Mouse (Mus musculus) heart, adult 8-10 months (tissue): ENCODE results near the gene Gm10563. TPM values are rescaled to one million over a fixed set of nuclear protein-coding genes. Genes with fewer than 3 reads are reported as not detected.
A peak's percentile ranks its signal among the peaks of the same experiment; 100 is the strongest.

Source experiments
- DNase-seq: peaks from one replicate; pipeline ENCODE4 v3.0.0; 2022; ENCODE audit warnings: low spot score
- total RNA-seq, 4 experiments: library from RNA; stranded (reverse); gene quantifications; 2 replicates each; pipeline ENCODE4 v1.2.4; 2022

The Gm10563 gene
- total RNA-seq, 4 experiments from 2014 or later = not detected

DNA sequence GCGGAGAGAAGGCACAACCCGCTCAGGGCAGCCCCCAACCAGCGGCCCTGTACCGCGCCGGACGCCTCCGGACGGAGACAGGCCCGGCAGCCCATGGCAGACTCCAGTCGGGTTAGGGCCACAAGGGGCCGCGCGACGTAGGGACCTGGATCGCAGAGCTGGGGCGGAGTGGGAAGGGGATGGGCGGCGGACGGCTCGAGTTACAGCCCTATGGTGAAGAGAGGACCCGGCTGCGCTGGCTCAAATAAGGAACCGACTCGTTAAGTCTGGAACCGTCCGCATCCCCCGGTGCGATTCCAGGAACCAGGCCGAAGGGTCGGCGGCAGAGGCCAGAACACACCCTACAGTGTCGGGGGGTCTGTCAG is 7.9 kb upstream of the Gm10563 start, which contains the start of gene Mmp23:
Gene Mmp23, minus strand, starts transcription at position 299 of the 365 bp plus-strand sequence.
- peak; percentile 36 for DNase-seq

DNA sequence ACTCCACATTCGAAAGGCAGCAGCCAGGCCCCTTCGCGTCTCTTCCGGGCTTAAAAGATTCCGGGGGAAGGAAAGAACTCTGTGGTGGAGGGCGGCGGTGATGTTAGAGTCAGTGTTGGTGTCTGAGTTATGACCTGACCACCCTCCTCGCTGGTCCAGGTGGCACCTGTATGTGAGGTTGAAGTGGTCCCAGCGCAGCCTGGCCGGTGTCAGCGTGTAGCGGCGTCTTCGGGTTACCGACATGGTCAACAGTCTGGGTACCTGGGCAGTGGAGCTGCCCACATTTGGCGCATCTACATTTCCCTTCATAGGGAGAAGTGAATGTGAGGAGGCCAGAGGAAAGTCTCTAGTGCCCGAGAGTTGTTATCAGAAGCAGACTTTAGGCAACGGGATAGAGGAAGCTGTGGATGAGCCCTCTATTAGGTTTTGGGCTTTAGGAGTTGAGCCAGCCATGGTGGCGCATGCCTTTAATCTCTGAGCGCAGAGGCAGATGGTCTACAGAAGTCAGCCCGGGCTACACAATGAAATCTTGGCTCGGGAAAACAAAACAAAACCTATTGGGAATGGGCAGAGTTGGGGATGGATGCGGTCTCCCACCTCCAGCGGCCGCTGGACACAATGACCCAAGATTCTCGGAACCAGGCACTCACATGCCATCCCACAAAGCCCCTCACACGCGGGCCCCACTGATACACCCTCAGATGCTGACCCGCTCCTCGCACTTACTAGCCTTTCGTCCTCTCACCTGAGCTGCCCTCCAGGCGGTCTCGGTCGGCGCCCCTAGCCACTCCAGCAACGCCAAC is 7.3 kb upstream of the Gm10563 start:
- no peak for DNase-seq

DNA sequence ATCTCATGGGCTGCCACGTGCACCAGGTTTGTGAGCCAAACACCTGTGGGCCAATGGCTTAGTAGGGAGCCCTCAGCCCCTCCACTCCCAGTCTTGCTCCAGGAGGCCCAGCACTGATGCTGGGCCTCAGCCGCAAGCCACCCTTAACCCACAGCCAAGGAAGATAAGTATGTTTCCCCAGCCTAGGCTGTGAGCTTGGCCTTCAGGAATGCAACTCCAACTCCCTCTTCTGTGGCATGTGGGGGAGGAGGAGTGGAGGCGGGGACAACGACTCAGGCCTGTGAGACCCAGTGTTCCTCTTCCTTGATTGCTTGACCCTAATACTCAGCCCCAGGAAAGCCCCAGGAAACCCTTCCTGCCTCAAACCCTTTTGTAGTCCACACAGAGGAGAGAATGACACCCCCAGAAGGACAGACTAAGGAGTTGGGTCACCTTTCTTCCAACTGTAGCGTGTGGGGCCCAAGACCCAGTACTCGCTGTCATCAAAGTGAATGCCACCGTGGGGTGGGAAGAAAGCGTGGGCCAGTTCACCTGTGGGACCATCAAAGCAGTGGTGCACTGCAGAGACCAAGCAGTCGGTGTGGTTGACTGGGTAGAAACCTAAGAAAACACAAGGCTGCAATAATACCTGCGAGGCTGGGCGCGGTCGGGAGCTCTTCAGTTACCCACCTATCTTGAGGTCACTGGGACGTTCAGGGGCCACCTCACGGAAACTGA is 6.5 kb upstream of the Gm10563 start:
- peak; percentile 31 for DNase-seq

DNA sequence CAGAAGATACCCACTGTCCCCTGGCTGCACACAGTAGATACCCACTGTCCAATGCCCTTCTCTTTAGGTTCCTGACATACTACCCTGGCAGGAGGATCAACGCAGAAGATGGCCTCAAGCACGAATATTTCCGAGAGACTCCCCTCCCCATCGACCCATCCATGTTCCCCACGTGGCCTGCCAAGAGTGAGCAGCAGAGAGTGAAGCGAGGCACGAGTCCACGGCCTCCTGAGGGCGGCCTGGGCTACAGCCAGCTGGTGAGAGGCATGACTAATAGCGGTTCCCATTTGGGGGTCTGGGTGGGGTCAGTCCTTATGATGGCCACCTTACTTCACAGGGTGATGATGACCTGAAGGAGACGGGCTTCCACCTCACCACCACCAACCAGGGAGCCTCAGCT is 4.1 kb upstream of the Gm10563 start:
- DNase-seq = no peak

DNA sequence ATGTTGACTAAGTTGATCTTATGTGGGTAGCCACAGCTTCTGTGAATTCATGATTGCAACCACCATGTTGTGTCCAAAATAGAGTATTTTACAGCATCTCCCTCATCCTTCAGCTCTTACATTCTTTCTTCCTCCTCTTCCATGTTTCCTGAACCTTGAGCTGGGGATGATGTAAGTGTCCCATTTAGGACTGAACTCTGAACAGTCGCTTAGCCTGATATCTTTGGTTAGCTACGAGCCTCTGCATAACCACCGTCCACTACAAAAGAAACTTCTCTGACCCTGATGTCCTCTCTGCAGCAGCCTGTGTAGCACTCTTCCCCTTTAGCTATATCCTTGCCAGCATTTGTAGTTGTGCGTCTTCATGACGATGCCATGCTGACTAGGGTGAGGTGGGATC is 513 bp upstream of the Gm10563 start:
- no peak for DNase-seq

DNA sequence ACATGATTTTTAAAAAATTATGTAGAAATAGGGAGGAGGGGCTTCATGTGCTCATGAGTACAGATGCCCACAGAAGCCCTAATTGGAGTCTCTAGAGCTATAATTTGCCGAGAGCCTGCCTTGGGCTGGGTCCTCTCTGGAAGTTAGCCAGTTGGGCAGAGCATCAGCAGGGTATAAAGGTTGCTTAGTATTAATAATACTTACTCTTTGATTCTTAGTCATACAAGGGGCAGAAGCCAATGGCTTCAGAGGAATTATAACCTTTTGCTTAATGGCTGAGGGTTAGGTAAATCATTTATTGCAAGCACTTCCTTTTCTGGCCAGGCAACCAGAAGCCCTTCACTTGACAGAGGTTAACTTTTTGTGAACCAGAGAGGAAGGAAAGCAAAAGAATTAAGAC is 1.7 kb downstream of the Gm10563 start:
- DNase-seq = no peak

DNA sequence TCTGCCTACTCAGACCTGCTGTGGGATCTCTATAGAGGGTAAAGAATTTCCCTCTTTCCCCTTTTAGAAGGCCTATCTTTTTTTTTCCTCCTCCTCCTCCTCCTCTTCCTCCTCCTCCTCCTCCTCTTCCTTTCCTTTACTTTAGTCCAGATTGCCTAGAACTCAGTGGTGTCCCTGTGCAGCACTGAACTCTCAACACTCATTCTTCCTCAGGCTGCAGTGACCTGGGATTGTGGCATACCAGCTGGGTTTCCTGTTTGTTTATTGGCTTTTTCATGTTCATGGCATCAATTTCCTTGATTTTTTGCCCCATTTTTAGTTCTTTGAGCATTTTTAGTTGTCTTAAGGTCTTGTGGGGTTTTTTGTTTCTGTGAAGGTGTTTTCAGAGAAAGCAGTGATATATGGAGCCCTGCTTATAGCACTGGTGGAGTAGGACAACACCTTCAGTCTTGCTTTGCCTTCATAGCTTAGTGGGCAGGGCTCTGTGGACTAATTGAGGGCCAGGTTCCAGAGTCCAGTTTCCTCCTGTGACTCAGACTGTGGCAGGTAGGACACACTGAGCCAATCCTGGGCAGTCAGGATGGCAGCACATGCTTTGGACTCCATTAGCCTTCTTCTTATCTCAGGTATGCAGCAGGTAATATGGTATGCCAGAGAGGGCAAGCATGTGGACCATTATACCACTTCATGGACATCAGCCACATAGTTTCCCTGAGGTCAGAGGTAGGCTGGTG is 9.3 kb downstream of the Gm10563 start:
- no peak for DNase-seq

DNA sequence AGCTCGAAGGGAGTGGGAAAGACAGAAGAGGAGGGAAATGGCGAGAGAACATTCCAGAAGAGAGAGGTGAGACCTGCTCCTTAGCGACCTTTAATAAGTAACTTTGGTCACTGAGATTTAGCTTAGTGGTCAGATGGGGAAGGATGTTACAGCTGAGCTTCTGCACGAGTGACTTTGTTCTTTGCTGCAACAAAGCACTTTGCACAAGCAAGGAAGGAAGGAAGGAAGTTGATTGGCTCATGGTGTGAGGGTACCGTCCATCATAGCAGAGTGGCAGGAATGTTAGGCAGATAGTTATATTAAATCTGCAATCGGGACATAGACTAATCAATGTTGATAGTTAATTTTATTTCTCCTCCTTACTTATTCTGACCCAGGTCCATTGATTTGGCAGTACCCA is 14.9 kb downstream of the Gm10563 start:
- DNase-seq = no peak

DNA sequence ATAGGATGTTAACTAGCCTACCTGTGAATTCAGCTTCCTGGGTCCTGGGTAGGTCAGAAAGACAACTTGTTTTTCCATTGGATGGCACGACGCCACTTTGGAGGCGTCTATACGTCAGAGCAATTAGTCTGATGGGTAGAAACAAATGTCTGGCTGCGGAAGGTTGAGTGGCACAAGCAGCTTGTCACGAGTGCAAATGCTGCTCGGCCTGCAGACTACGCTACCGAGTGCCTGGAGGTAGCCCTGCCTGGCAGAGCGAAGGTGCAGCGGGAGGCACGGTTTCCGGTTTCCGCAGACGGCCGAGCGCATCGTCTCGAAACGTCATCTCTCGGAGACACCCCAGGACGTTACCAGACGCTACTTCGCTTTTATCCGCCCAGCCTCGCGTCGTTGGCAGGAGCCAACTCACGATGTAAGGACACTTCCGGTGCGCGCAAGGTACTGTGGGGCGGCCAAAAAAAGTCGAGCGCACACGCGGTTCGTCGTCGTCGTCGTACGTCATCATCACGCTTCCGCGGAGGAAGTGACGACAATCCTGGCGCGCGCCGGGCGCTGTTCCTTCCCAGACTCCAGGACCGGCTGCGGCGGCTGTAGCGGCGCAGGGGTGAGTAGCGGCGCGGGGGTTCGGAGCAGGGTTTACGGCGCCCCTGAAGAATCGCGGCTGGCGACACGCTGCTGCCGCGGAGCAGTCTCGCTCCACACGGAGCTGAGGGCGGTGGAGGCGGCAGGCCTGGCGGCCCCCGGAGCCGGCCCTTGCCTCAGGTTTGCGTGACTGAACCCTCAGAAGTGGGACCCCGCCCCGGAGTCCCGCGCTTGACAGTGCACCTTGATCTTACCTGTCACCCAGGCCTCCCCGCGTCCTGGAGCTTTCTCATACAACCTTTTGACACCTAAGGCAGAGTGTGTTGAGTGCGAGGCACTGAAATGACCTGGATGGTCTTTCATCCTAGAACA is 20.6 kb downstream of the Gm10563 start, which contains the start of gene Cdk11b:
Gene Cdk11b, plus strand, starts transcription at position 517 of the 954 bp plus-strand sequence.
- peak; percentile 94 for DNase-seq

DNA sequence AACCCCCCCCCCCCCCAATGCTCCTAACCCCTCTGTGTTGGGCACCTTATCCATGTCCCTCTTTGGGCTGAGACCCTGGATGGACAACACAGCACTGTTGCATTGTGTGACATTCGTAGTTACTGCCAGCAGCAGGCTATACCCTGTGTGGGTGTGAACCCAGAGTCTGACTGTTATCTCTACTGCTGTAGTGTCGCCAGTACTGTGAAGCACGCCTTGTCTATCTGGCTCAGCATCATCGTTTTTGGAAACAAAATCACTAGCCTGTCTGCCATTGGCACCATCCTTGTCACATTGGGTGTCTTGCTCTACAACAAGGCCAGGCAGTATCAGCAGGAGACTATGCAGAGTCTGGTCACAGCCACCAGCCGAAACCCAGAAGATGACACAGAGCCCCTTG is 26.9 kb downstream of the Gm10563 start:
- DNase-seq = no peak

DNA sequence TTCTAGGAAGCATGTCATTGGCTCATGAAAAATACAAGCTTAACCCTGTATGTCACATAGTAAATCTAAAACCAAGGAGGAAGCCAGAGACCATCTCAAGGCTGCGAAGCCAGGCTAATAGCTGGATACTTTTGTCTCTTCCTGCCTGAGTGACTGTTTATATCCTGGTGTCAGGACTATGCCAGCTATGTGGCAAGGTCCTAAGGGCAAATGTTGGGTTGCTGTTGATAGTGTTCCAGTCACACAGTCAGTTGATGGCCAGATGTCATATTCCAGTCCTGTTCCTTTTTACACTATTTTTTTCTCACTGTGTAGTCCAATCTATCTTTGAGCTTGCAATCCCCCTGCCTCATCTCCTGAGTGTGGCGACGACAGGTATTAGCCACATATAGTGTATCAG is 31.9 kb downstream of the Gm10563 start:
- no peak for DNase-seq

DNA sequence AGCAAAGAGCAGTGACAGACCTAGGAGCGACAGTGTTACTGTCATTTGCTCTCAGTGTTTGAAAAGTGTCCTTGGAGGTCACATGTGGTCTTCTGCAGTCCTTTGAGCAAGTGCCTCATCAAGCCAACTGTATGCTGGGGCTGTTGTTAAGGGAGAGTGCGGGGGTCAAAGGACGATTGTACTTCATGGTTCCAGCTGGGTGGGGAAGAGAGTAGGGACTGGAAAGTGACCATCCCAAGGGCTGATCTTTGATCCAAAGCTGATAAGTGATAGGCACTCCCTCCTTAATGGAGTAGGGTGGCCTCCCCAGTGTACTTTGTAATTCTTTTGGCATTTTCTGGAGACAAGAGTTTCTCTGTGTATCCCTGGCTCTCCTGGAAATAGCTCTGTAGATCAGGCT is 33.3 kb downstream of the Gm10563 start:
- DNase-seq = no peak

DNA sequence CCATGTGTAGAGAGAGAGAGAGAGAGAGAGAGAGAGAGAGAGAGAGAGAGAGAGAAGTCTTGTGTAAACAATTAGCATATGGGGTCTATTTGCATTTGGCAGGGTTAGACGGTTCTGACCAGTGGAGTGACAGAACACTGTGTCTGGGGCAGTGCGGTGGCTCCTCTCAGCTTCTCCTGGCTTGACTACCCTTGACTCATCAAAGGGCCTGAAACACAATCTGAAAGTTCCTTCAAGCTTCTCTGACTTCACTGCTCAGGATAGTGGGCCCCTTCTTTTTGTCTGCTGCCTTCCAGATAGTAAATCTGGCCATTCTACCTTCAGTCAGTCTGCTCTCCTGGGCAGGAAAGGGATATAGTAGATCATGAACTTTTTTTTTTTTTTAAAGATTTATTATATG is 38.4 kb downstream of the Gm10563 start:
- DNase-seq = no peak

DNA sequence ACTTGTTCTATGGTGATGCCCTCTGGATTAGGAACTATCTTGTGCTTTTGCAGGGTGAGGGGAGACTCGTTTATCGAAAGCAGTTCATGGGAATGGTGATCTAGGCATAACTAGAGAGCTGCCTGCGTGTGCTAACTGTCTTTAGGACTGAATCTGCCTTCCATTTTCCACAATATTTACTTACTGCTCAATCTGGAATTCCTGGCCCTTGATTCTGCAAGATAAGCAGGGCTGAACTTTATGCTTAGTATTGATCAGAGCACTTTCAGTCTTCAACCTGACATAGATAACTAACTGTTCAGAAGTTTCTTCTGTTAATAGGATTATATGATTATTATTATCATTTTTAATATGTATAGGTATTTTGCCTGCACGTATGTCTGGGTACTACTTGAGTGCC is 40.1 kb downstream of the Gm10563 start:
- no peak for DNase-seq

DNA sequence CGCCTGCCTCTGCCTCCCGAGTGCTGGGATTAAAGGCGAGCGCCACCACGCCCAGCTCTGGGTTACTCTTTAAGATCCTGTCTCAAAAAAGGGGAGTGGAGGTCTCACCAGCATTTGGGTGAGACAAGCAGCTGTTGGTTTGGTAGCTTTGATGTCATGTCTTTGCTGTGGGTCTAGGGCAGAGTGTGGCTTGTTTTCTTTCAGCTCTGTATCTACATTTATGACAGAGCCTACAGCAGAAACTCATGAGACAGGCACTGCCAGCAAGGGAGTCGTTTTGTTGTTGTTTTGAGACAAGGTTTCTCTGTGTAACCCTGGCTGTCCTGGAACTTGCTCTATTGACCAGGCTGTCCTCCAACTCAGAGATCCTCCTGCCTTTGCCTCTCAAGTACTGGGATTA is 41.4 kb downstream of the Gm10563 start:
- DNase-seq = no peak

DNA sequence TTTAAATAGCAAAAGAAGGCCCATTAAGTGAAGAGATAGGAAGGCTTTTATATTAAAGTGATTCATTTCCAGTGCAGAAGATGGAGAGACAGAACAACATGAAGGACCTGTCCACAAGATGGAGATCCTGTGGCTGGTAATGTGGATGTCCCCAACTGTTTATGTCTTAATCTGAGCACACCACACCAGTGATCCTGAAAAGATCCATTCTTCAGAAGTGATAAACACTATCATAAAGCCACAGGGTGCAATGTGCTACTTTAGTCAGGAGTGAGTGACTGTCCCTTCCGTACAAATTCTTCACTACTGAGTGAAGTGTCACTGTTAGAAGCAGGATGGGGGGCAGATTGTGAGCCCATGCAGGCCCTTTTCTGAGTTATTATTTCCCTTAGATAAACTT is 42.5 kb downstream of the Gm10563 start:
- DNase-seq = no peak

DNA sequence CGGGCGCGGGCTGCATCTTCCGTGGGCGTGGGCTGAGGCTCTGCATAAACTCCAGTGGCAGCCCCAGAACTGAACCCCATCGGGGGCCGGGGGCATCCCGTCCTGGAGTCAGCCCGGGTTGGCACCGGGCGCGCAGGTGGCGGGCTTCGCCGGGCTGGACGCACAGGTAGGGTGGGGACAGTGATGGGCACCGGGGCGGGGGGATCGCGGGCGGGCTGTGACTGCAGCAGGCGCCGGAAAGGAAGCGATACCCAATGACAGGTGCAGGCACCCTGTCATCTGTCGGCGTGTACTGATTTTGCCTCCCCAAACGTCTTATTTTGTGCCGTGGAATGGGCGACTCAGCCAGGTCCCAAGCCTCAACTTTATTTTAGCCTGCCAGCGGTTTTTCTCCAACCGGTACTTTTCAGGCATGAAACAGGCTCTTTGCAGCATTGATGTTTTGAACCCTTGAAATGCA is 43.2 kb downstream of the Gm10563 start:
- no peak for DNase-seq

DNA sequence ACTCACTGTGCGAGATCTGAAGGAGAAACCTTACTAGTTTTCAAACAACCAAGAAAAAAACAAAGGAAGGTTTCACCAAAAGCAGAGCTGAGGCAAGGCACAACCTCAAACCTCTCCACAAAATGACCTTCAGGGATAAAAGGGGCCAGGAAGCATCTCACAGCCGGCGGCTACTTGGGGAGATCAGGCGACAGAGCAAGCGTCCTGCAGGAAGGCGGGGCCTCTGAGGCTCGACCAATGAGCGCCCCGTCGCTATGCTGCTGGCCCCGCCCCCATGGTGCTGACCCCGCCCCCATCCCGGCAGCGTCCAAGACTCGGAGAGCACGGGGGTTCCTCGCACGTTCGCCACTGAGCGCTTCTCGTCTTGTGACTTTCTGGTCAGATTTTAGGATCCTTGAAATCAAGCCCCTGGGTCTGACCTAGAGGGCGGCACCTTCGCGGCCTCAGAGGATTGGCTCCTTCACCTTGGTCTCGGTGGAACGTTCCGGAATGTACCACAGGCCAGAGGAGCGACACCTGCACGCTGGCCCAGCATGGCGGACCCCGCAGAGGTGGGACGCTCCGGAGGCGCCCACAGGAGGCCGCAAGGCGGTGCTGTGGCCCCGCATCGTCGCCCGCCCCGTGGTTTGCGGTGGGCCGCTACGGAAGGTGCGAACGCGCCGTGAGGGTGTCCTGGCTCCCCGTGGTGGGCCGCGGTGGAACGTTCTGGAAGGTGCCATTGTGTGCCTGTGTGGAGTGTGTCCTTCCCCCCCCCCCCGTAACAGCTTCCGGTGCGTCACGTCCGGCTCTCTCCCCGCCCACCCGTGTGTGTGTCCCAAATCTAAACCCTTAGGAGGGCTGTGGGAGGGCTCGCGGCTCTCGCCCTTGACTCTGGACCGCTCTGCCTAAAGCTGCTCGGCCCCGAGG is 43.9 kb downstream of the Gm10563 start, which contains the start of gene Slc35e2:
Gene Slc35e2, plus strand, starts transcription at position 326 of the 906 bp plus-strand sequence.
- peak; percentile 91 for DNase-seq

DNA sequence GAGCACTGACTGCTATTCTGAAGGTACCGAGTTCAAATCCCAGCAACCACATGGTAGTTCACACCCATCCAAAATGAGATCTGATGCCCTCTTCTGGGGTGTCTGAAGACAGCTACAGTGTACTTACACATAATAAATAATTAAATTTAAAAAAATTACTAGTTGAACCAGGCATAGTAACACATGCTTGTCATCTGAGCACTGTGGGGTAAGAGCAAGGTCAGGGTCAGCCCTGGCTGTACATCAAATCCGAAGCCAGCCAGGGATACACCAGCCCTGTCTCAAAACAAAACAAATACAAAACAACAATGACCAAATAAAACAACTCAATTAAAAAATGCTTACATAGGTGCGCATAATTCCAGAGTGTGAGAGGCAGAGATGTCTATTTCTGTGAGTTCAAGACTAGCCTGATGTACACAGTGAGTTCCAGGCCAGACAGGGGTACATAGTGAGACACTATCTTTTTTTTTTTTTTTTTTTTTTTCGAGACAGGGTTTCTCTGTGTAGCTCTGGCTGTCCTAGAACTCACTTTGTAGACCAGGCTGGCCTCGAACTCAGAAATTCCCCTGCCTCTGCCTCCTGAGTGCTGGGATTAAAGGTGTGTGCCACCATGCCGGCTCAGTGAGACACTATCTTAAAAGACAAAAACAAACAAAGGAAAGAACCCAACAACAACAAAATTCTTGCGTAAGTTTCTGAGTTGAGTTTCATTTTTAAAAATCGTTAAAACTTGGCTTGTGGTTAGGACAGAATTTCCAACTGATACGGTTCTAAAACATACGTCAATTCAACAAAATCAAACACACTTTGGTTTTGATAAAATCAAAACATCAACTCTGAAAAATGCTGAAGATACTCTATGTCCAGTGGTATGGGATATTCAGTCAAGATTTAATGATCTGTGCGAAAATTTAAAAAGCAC is 45.0 kb downstream of the Gm10563 start:
- no peak for DNase-seq
